In the genomic region with DNA sequence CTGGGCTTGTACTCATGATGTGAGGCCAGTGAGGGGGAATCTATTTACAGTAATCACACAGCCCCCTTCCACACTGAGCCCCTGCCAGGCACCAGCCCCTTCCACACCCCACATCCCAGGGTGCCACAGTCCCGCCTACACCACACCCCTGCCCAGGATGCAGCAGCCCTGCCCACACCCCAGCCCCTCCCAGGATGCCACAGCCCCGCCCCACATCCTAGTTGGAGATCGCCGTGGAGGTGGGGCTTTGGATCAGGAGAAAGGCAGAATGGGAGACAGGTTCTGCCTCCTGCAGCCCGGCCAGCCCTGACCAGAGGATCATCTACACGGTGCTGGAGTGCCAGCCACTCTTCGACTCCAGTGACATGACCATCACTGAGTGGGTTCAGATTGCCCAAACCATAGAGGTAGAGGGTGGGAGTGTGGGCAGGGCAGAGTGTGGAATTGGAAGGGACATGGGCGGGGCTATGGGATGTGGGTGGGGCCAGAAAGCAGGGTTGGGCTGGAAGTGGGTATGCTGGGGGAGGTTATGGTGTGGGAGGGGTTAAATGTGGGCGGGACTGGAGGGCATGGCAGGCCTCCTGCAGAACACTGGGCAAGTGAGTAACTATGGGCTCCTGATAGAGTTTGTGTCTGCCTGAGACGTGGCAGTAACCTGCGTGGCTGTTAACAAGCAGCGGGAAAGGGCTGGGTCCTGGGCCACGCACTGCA, we compare ENCODE assay signal across 9 mouse cellular contexts. TPM values are rescaled to one million over a fixed set of nuclear protein-coding genes. Genes with fewer than 3 reads are reported as not detected.
DNase-seq lines count a peak whose midpoint lies in the region; ATAC-seq and TF ChIP-seq lines count a peak whose summit lies in the region.
"Had no signal": no experiment of that assay in that cellular context is flagged by ENCODE, and none has a peak within 500 bp of the region (broad histone marks: within the 10 kb centered on the region; RNA-seq: fewer than 3 reads in every experiment).

No protein-coding gene starts in this region.

- 23% methylated on average over 13 of the region's 13 CpGs for WGBS in liver, postnatal 0 days (ENCODE audit: insufficient replicate concordance)
- WGBS in embryonic facial prominence, embryonic 11.5 days: 18% methylated on average over 13 of the region's 13 CpGs
- 14% methylated on average over 13 of the region's 13 CpGs for WGBS in limb, embryonic 13.5 days

- H3K4me1 ChIP-seq in liver, postnatal 0 days (ENCODE audit: insufficient read depth): no peaks in the 10 kb centered on the region; the same call in 1 of the 2 replicates
- H3K4me1 ChIP-seq in embryonic facial prominence, embryonic 11.5 days (ENCODE audit: control insufficient read depth, insufficient read depth, low read length): no peaks in the 10 kb centered on the region
- 0 out of 2 replicates have a peak, but pooled peaks cover 13% of the 10 kb centered on the region for H3K4me1 ChIP-seq in limb, embryonic 13.5 days

- TF ChIP-seq EP300 in liver, postnatal 0 days (IDR thresholded peaks at IDR 0.05; ENCODE audit: low read depth): no peak

- no peaks in the 10 kb centered on the region for H3K27me3 ChIP-seq in liver, postnatal 0 days (ENCODE audit: insufficient read depth, low read length)
- no peaks in the 10 kb centered on the region for H3K27me3 ChIP-seq in embryonic facial prominence, embryonic 11.5 days (ENCODE audit: control insufficient read depth, insufficient read depth, low read length)
- H3K27me3 ChIP-seq in limb, embryonic 13.5 days: no peaks in the 10 kb centered on the region

- TF ChIP-seq CTCF in liver, postnatal 0 days (IDR thresholded peaks at IDR 0.05; ENCODE audit: low read depth): no peak

- H3K27ac ChIP-seq in liver, postnatal 0 days (ENCODE audit: low read depth): no peak overlapping the region
- no peak overlapping the region for H3K27ac ChIP-seq in embryonic facial prominence, embryonic 11.5 days (replicated peaks; ENCODE audit: low read depth, low read length)
- no peak overlapping the region for H3K27ac ChIP-seq in limb, embryonic 13.5 days

- H3K9me3 ChIP-seq in liver, postnatal 0 days (ENCODE audit: low read length): no peaks in the 10 kb centered on the region
- H3K9me3 ChIP-seq in embryonic facial prominence, embryonic 11.5 days (replicated peaks; ENCODE audit: control insufficient read depth, low read length): no peaks in the 10 kb centered on the region
- no peaks in the 10 kb centered on the region for H3K9me3 ChIP-seq in limb, embryonic 13.5 days
- H3K9me3 ChIP-seq: megakaryocyte, embryonic 14.5 days had no signal

- no peak for ATAC-seq in CD4-positive, CD25-positive, alpha-beta regulatory T cell, adult 4 months
- no peak for ATAC-seq in liver, postnatal 0 days
- ATAC-seq in embryonic facial prominence, embryonic 11.5 days (replicated peaks; ENCODE audit: insufficient number of reproducible peaks, low FRiP score, low TSS enrichment, low read depth): 0 out of 2 replicates have a peak, but pooled peaks have one; percentile 37
- peak; percentile 57; the same call in 1 of the 2 replicates for ATAC-seq in limb, embryonic 13.5 days (ENCODE audit: low FRiP score, low read depth)

- no peak overlapping the region for H3K4me2 ChIP-seq in liver, postnatal 0 days (ENCODE audit: low read depth, low read length)
- no peak overlapping the region for H3K4me2 ChIP-seq in embryonic facial prominence, embryonic 11.5 days (ENCODE audit: low read depth, low read length)
- H3K4me2 ChIP-seq in limb, embryonic 13.5 days (replicated peaks): no peak overlapping the region

- H3K36me3 ChIP-seq in liver, postnatal 0 days (replicated peaks; ENCODE audit: insufficient read depth, low read length): no peaks in the 10 kb centered on the region
- H3K36me3 ChIP-seq in embryonic facial prominence, embryonic 11.5 days (replicated peaks; ENCODE audit: control insufficient read depth, insufficient read depth, low read depth, low read length): no peaks in the 10 kb centered on the region
- no peaks in the 10 kb centered on the region for H3K36me3 ChIP-seq in limb, embryonic 13.5 days

- no peak overlapping the region for H3K4me3 ChIP-seq in liver, postnatal 0 days (ENCODE audit: low read depth, low read length)
- no peak overlapping the region for H3K4me3 ChIP-seq in embryonic facial prominence, embryonic 11.5 days (ENCODE audit: low read depth, low read length)
- no peak overlapping the region for H3K4me3 ChIP-seq in limb, embryonic 13.5 days
- H3K4me3 ChIP-seq: megakaryocyte, embryonic 14.5 days had no signal

- H3K9ac ChIP-seq in liver, postnatal 0 days (replicated peaks): no peak overlapping the region
- no peak overlapping the region for H3K9ac ChIP-seq in embryonic facial prominence, embryonic 11.5 days (replicated peaks; ENCODE audit: low read length)
- no peak overlapping the region for H3K9ac ChIP-seq in limb, embryonic 13.5 days

- peak; percentile 18 for DNase-seq in CD4-positive, CD25-positive, alpha-beta regulatory T cell, adult 2 months (ENCODE audit: low read depth, low spot score)
- DNase-seq in liver: peak; percentile 37
- no peak for DNase-seq in liver, postnatal 0 days
- DNase-seq in embryonic facial prominence, embryonic 11.5 days (ENCODE audit: low spot score): no peak
- DNase-seq in layer of hippocampus, postnatal 14 days (ENCODE audit: low spot score in 2 of 2): no peak
- no peak for DNase-seq in thymus, postnatal 14 days

RNA-seq across cellular contexts. Expression of gene Aspg, which starts 6.4 kb away (rescaled TPM):
- polyA plus RNA-seq in CD4-positive, CD25-positive, alpha-beta regulatory T cell, adult 4 months (2017; shearing (Covaris generic)): not detected
- 12.6 and 14.8 TPM in 2 replicates for polyA plus RNA-seq in liver, postnatal 0 days (2015; fragmentation: Nextera tagmentation; extraction: Ambion mirVana)
- 0.18 and 0.31 TPM in 2 replicates for polyA plus RNA-seq in embryonic facial prominence, embryonic 11.5 days (2014; fragmentation: Nextera tagmentation; extraction: Ambion mirVana)
- 1.5 and 2.1 TPM in 2 replicates for polyA plus RNA-seq in limb, embryonic 13.5 days (2015; fragmentation: Nextera tagmentation; extraction: Ambion mirVana)
- total RNA-seq in layer of hippocampus, postnatal 14 days (2021): 1 to 10 TPM; 4.2 to 4.7 TPM

RNA-seq across cellular contexts. Expression of gene Kif26a, which starts 33.2 kb away (rescaled TPM):
- polyA plus RNA-seq in CD4-positive, CD25-positive, alpha-beta regulatory T cell, adult 4 months (2017; shearing (Covaris generic)): not detected
- polyA plus RNA-seq in liver, postnatal 0 days (2015; fragmentation: Nextera tagmentation; extraction: Ambion mirVana): 0.14 and 0.17 TPM in 2 replicates
- 1.8 and 2.6 TPM in 2 replicates for polyA plus RNA-seq in embryonic facial prominence, embryonic 11.5 days (2014; fragmentation: Nextera tagmentation; extraction: Ambion mirVana)
- polyA plus RNA-seq in limb, embryonic 13.5 days (2015; fragmentation: Nextera tagmentation; extraction: Ambion mirVana): 5.7 and 6.4 TPM in 2 replicates
- total RNA-seq in layer of hippocampus, postnatal 14 days (2021): 1 to 10 TPM; 7.0 to 8.9 TPM

Comparison
In these comparisons a context has a peak if more than half of its experiments do, and no peak if none do; other contexts are left out.
1. DNase-seq: peak in CD4-positive, CD25-positive, alpha-beta regulatory T cell, adult 2 months (single experiment) and liver (single experiment); none in liver, postnatal 0 days (single experiment), embryonic facial prominence, embryonic 11.5 days (single experiment), layer of hippocampus, postnatal 14 days (0 of 2) and thymus, postnatal 14 days (single experiment).
2. ATAC-seq: peak in embryonic facial prominence, embryonic 11.5 days (single experiment) and limb, embryonic 13.5 days (single experiment); none in CD4-positive, CD25-positive, alpha-beta regulatory T cell, adult 4 months (single experiment) and liver, postnatal 0 days (single experiment).